Mouse (Mus musculus) left cerebral cortex, adult 11 months (tissue): ENCODE results near the gene Rabif.

ENCODE experiments used
- DNase-seq: peaks from one replicate; pipeline ENCODE4 v3.0.0; 2022; ENCODE audit warnings: low spot score

Gene Rabif

GRCm38 (mm10) chr1:134552396-134552795, 57.9 kb downstream of the Rabif start:
- no peak for DNase-seq

GRCm38 (mm10) chr1:134555240-134555870, 60.9 kb downstream of the Rabif start:
- DNase-seq, result no peak

- DNase-seq, result no peak
Observed at GRCm38 (mm10) chr1:134555871-134556670, 61.6 kb downstream of the Rabif start.

- DNase-seq, result peak; percentile 93
Observed at GRCm38 (mm10) chr1:134556671-134557218, 62.3 kb downstream of the Rabif start.
